Mouse (Mus musculus) inflammation-experienced regulatory T-cells (primary cell): ENCODE results near the gene Scnn1g. TPM values are rescaled to one million over a fixed set of nuclear protein-coding genes. Genes with fewer than 3 reads are reported as not detected.

Source experiments
- polyA plus RNA-seq, 2 experiments: library from polyadenylated mRNA; unstranded; fragments of 100-300 nt; shearing (Covaris generic); gene quantifications; one replicate each; pipeline ENCODE4 v1.2.1; 2017

Gene Scnn1g
- polyA plus RNA-seq = under 1 TPM in 1 of 2 experiments, not detected in 1; 0.24 TPM

DNA sequence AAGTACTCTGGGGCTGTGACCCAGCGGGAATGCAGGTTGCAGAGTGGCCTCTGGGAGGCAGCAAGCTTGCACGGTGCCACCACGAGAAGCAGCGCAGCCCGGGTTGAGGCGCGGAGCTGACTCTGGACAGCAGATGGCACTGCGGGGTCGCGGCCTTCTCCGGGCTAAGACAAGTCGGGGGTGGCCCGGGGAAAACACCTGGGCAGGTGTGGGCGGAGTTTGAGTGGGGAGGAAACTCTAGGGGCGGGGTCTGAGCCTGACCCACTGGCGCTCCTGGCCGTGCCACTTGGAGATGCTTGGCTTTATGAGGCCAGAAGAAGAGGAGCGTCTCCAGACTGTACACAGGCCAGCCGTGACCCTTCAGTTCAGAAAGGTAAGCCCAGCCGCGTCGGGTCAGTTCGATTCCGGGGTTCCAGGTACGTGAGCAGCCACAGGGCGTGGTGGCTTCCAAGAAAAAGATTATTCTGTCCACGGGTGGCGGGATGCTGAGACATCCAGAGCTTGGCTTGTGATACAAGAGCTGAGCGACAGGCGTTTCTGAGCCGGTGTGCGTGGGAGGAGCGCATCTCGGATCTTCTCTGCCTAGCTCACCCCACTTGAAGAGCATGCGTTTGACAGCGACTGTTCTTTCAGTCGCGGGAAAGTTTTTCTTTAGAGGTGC, at the start of gene Scnn1g:
Gene Scnn1g, plus strand, starts transcription at position 309 of the 661 bp plus-strand sequence.

DNA sequence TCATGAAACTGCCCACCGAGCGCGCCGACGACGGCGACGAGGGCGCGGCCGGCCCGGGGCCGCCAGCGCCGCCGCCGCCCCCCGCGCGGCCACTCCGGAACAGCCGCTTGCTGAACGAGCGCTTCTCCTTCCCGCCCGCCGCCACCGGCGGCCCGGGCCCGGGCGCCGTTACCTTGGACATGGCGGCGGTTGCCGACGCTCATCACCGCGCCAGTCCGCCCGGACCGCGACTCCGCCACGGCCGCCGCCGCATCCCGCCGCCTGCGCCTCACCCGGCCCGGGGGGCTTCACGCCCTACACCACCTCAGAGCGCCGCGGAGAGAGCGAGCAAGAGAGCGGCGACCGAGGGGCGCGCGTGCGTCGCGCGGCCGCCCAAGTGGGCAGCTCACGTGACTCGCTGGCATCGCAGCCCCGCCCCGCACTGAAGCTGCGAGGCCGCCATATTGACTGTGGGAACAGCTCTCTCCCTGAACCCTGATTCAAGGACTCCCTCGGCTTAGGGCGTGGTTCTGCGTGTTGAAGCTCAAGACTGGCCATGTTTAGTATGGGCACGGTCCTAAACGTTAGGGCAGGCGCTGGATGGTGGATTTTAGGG, 27.1 kb upstream of the Scnn1g start, which contains the start of gene Usp31:
Gene Usp31, minus strand, starts transcription at position 181 of the 595 bp plus-strand sequence.

Other genes with a start within 250 kb of the Scnn1g start
- gene Usp31, start 27.2 kb upstream of the Scnn1g start, polyA plus RNA-seq = 1 to 10 TPM; 7.0 to 7.6 TPM
- gene Scnn1b, start 130.6 kb downstream of the Scnn1g start, polyA plus RNA-seq = under 1 TPM; 0.22 to 0.25 TPM
- 10 to 100 TPM; 13.8 to 17.7 TPM for gene Cog7, start 247.2 kb downstream of the Scnn1g start, polyA plus RNA-seq